Mouse (Mus musculus): ENCODE data around the gene Pmel.

DNA sequence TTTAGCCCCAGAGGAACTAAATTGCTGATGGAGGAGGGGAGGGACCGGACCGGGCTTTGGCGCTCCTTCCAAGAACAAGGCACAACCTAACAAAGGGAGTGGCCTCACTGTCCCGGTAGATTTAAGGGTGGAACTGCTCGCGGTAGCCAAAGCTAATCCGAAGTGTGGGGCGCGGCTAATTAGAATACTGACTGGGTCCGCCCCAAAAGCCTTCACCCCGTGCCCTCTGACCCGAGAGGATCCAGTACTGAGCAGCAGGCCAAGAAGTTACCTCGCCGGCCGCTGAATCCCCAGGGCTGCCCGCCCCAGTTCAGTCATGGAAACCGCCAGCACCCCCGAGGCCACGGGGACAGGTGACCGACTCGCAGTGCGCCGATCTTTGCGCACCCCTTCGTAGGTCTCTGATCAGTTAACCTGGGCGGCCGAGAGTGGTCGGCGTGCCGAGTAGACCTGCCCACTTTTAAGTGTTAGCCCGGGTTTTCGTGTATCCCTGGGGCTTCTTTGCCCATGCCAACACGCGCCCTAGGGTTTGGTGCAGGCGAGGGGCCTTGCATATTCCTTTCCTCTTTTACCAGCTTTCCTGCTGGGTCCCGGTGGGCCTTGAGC, 43.8 kb downstream of the Pmel start, which contains the start of gene Pym1:
- TF ChIP-seq NRF1 (IDR thresholded peaks at IDR 0.05; ENCODE audit: insufficient read depth, low read depth, low read length, poor library complexity, severe bottlenecking), result peak; percentile 47; the same call in 1 of the 2 replicates
- peak; percentile 67 to 69 for TF ChIP-seq POLR2A (IDR thresholded peaks at IDR 0.05; ENCODE audit: control insufficient read depth in 1 of 2, insufficient read depth in 1 of 2, low read depth in 1 of 2, low read length in 2 of 2, poor library complexity in 1 of 2)
- TF ChIP-seq SMC3 (IDR thresholded peaks at IDR 0.05; ENCODE audit: low read depth, low read length), result no peak
- no peak for TF ChIP-seq CTCF (IDR thresholded peaks at IDR 0.05 in 2 of 3, conservative IDR thresholded peaks at IDR 0.05 in 1 of 3; ENCODE audit: control insufficient read depth in 1 of 3, insufficient read depth in 1 of 3, low read depth in 2 of 3, low read length in 3 of 3, poor library complexity in 1 of 3, severe bottlenecking in 1 of 3)
- no peak for TF ChIP-seq ZC3H11A (IDR thresholded peaks at IDR 0.05; ENCODE audit: low read depth, low read length)
- TF ChIP-seq RCOR1 (IDR thresholded peaks at IDR 0.05; ENCODE audit: low read depth, low read length), result no peak
- peak; percentile 72; the same call in 1 of the 2 replicates for TF ChIP-seq NELFE (IDR thresholded peaks at IDR 0.05; ENCODE audit: low read depth, low read length)
- TF ChIP-seq MEF2A (IDR thresholded peaks at IDR 0.05; ENCODE audit: extremely low read depth, insufficient replicate concordance, low read depth, low read length, poor library complexity, severe bottlenecking), result no peak
- no peak for TF ChIP-seq MAFK (IDR thresholded peaks at IDR 0.05; ENCODE audit: borderline replicate concordance, low read depth, low read length)
